Mouse (Mus musculus) heart, embryonic 15.5 days (tissue): ENCODE measurements around the gene Gm17428. TPM values are rescaled to one million over a fixed set of nuclear protein-coding genes. Genes with fewer than 3 reads are reported as not detected.
"Not testable (repeated sequence)": the region's sequence is repeated elsewhere in the genome, so short reads cannot be mapped to it uniquely, and the experiment has no call there.

ENCODE experiments used
- ATAC-seq: fragments of 200-750 bp; cut with Nextera tagmentation; replicated peaks from 2 replicates; pipeline ENCODE4 v1.8.0; 2017; ENCODE audit warnings: low read depth, moderate TSS enrichment; ENCODE audit not compliant: insufficient number of reproducible peaks, insufficient read depth, low FRiP score
- H3K27ac ChIP-seq: fragments of 300-500 bp; sonication (generic); 2 replicates; pipeline ENCODE4 v1.5.1; 2015; ENCODE audit warnings: mild to moderate bottlenecking, inconsistent platforms
- H3K27me3 ChIP-seq: fragments of 300-500 bp; sonication (generic); 2 replicates; pipeline ENCODE4 v1.6.1; 2015; ENCODE audit warnings: inconsistent platforms
- H3K36me3 ChIP-seq: fragments of 300-500 bp; sonication (generic); 2 replicates; pipeline ENCODE4 v1.6.1; 2015; ENCODE audit warnings: mild to moderate bottlenecking, inconsistent platforms
- H3K4me1 ChIP-seq: fragments of 300-500 bp; sonication (generic); replicated peaks from 2 replicates; pipeline ENCODE4 v1.6.1; 2015; ENCODE audit warnings: inconsistent platforms
- H3K4me2 ChIP-seq: fragments of 300-500 bp; sonication (generic); 2 replicates; pipeline ENCODE4 v1.6.1; 2015; ENCODE audit warnings: inconsistent platforms, mild to moderate bottlenecking, moderate library complexity
- H3K4me3 ChIP-seq: fragments of 300-500 bp; sonication (generic); 2 replicates; pipeline ENCODE4 v1.5.1; 2015; ENCODE audit warnings: mild to moderate bottlenecking, inconsistent platforms
- H3K9ac ChIP-seq: fragments of 300-500 bp; sonication (generic); 2 replicates; pipeline ENCODE4 v1.6.1; 2015; ENCODE audit warnings: mild to moderate bottlenecking, inconsistent platforms
- H3K9me3 ChIP-seq: fragments of 300-500 bp; sonication (generic); replicated peaks from 2 replicates; pipeline ENCODE4 v1.6.1; 2016; ENCODE audit warnings: inconsistent platforms
- WGBS: fragments of 180-500 bp; shearing (Covaris S2); methylation state at CpG from one replicate; pipeline ENCODE4 v1.1.7; 2015; ENCODE audit warnings: mixed read lengths; 5-methylcytosine and 5-hydroxymethylcytosine counted together
- polyA plus RNA-seq: library from polyadenylated mRNA; unstranded; fragments of >200 nt; fragmentation: Nextera tagmentation; extraction: Ambion mirVana; gene quantifications from 2 replicates; pipeline ENCODE4 v1.2.1, GENCODE M21; 2015

Gene Gm17428
- polyA plus RNA-seq, 1 experiment from 2014 or later: not detected

DNA sequence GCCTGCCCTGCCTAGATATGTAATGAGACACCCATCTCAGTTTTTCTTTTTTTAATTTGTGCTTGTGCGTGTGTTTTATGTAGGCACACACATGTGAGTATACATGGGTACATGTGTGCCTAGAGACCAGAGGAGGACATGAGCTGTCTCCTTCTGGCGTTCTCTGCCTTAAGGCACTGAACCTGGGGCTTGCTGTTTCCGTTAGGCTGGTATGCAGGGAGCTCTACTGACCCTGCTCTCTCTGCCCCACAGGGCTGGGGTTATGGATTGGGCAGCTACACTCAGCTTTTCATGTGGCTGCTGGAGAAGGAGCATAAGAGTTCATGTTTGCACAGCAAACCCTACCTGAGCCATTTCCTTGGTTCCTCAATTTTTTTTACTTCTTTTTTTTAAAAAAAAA lies 22.3 kb upstream of the Gm17428 start:
- ATAC-seq: no peak
- Histone ChIP-seq H3K9me3 (no peaks in the 10 kb centered on the region), H3K36me3 (peaks cover 64% of the 10 kb centered on the region), H3K4me3 (no peak overlapping the region), H3K27ac (no peak overlapping the region), H3K4me1 (peaks cover 22% of the 10 kb centered on the region; the same call in 1 of the 2 replicates), H3K27me3 (no peaks in the 10 kb centered on the region), H3K4me2 (no peak overlapping the region), H3K9ac (no peak overlapping the region)
- WGBS: 63% methylated on average over 3 of the region's 3 CpGs

DNA sequence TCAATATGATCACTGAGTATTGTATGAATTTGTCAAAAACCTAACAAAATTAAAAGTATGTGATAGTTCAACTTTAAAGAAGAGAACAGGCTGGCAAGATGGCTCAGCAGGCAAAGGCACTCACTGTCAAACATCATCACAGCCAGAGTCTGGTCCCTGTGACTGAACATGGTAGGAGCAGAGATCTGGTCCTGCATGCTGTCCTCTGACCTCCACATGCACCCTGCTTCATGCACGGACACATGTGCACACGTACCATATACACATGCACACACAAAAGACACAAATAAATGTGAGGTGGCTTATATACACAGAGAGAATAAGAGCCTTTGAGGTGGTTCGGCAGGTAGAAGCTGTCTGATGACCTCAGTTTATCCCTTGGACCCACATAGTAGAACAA lies 21.3 kb upstream of the Gm17428 start:
- H3K9ac ChIP-seq: no peak overlapping the region
- ATAC-seq: no peak
- 55% methylated on average over 3 of the region's 3 CpGs for WGBS
- no peak overlapping the region for H3K4me3 ChIP-seq
- no peaks in the 10 kb centered on the region for H3K9me3 ChIP-seq
- H3K27me3 ChIP-seq: no peaks in the 10 kb centered on the region
- 0 out of 2 replicates have a peak overlapping the region, but pooled peaks have one; percentile 31 for H3K27ac ChIP-seq
- H3K4me2 ChIP-seq: no peak overlapping the region
- H3K4me1 ChIP-seq: peaks cover 23% of the 10 kb centered on the region
- H3K36me3 ChIP-seq: peaks cover 58% of the 10 kb centered on the region

DNA sequence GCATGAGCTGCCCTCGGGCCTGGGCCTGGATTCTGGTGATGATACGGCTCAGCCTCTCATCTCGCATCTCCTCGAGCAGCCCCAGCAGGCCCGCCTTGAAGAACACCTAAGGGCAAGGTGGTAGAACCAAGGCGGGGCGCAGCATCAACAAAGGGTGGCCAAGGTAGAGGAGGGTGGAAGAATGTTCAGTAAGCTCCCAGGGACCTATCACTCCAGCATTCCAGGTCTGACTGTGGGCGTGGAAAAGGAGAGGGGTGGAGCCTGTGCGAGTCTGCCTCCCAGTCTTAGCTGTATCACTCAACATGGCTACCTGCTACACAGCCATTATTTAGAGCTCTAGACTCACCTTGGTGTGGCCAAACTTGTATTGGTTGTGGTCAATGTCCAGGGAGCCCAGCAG lies 20.2 kb upstream of the Gm17428 start:
- 0 out of 2 replicates have a peak, but pooled peaks have one; percentile 17 for ATAC-seq
- H3K9ac ChIP-seq: 0 out of 2 replicates have a peak overlapping the region, but pooled peaks have one; percentile 28
- WGBS: 60% methylated on average over 9 of the region's 9 CpGs

DNA sequence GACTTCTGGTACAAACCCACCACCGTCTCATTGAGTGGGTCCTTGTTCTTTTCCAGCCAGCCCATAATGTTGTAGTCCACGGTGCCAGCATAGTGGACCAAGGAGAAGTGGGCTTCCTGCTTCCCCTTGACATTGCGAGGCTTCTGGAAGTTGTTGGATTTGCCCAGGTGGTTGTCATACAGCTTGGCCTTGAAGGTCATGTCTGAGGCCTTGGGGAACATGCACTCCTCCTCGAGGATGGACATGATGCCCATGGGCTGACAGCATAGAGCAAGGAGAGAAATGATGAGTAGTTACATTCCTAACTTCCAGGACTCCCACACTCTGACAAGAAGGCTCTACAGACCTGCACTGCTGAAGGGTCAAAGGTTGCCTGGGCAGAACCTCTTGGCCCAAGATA lies 18.2 kb upstream of the Gm17428 start:
- 62% methylated on average over 4 of the region's 4 CpGs for WGBS
- Histone ChIP-seq H3K4me1 (peaks cover 40% of the 10 kb centered on the region), H3K4me2 (peak overlapping the region; percentile 37), H3K27ac (peak overlapping the region; percentile 35), H3K27me3 (no peaks in the 10 kb centered on the region), H3K9me3 (no peaks in the 10 kb centered on the region), H3K36me3 (peaks cover 31% of the 10 kb centered on the region; the same call in 1 of the 2 replicates), H3K9ac (peak overlapping the region; percentile 31; the same call in 1 of the 2 replicates), H3K4me3 (peak overlapping the region; percentile 24)
- no peak for ATAC-seq

More for the DNA sequence above, 20.2 kb upstream of the Gm17428 start:
- Histone ChIP-seq H3K27ac (peak overlapping the region; percentile 43; the same call in 1 of the 2 replicates), H3K9me3 (no peaks in the 10 kb centered on the region), H3K4me3 (peak overlapping the region; percentile 19), H3K4me1 (peaks cover 34% of the 10 kb centered on the region), H3K36me3 (peaks cover 48% of the 10 kb centered on the region), H3K27me3 (no peaks in the 10 kb centered on the region), H3K4me2 (peak overlapping the region; percentile 37)

DNA sequence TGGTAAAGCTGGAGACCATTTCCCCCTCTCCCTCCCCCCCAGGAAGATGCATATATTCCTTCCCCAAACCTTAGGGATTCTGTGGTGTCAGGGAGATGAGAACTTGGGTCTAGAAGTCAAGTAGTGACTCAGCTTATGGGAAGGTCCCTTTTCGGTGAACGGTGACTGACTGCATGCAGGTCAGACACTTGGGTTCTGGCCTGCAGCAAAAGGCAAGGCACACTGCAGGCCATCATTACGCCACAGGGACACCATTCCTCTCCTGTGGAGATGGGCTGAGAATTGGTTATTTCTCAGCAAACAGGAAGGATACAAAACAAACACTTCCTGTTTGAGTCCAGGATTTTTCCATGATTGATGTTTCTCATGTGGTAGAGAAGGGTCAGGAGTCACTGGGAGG lies 17.5 kb upstream of the Gm17428 start:
- H3K9ac ChIP-seq: peak overlapping the region; percentile 7; the same call in 1 of the 2 replicates
- H3K36me3 ChIP-seq: peaks cover 24% of the 10 kb centered on the region; the same call in 1 of the 2 replicates
- no peak for ATAC-seq
- H3K4me3 ChIP-seq: peak overlapping the region; percentile 24
- H3K4me2 ChIP-seq: peak overlapping the region; percentile 56
- H3K9me3 ChIP-seq: no peaks in the 10 kb centered on the region
- H3K27me3 ChIP-seq: no peaks in the 10 kb centered on the region
- 70% methylated on average over 3 of the region's 3 CpGs for WGBS
- peak overlapping the region; percentile 7; the same call in 1 of the 2 replicates for H3K27ac ChIP-seq
- H3K4me1 ChIP-seq: peaks cover 45% of the 10 kb centered on the region

DNA sequence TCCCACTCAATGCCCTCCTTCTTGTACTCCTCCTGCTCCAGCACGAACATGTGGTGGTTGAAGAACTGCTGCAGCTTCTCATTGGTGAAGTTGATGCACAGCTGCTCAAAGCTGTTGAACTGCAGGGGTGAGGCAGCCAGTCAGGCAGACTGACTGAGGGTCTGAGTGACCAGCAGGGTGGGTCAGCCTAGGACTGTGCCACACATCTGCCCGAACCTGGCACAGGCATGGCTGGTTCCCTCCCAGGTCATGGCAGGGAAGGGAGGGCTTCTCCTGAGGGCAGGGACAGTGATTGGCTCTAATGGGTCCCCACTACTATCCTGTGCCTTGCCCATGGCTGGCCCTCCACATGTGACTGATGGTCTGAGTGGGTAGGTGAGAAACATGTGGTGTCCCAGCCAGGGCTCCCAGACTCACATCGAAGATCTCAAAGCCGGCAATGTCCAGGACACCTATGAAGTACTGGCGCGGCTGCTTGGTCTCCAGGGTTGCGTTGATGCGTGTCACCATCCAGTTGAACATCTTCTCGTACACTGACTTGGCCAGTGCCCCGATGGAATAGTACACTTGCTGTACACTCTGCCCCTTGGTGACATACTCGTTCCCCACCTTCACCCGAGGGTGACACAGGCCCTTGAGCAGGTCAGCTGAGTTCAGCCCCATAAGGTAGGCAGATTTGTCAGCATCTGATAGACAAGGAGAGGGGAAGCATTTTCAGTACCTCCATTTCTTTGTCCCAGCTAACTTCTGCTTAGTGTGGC lies 16.7 kb upstream of the Gm17428 start:
- not testable (repeated sequence) for H3K9me3 ChIP-seq, ATAC-seq, H3K27ac ChIP-seq, H3K27me3 ChIP-seq
- H3K36me3 ChIP-seq: peaks cover 20% of the 10 kb centered on the region; the same call in 1 of the 2 replicates
- peak overlapping the region; percentile 51 for H3K4me3 ChIP-seq
- peaks cover 45% of the 10 kb centered on the region for H3K4me1 ChIP-seq
- WGBS: 66% methylated on average over 12 of the region's 12 CpGs
- H3K4me2 ChIP-seq: peak overlapping the region; percentile 56
- 0 out of 2 replicates have a peak overlapping the region, but pooled peaks have one; percentile 35 for H3K9ac ChIP-seq

DNA sequence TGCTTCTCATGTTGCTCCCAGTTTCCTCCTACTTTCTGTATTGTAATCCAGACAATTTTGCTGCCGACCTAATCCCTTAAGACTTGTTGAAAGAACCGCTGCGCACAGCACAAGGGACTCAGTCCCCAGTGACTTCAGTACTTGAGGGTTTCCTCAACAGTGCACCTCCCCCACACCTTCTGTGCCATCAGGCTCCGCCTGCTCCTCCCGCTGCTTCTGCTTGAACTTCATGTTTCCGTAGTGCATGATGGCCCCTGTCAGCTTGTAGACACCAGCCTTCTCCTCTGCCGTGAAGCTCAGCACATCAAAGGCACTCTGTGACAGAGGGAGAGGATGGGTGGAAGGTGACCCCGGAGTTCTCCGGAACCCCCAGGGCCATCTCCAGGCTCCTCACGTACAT lies 16.0 kb upstream of the Gm17428 start:
- Histone ChIP-seq H3K36me3 (peaks cover 15% of the 10 kb centered on the region; the same call in 1 of the 2 replicates), H3K27ac (peak overlapping the region; percentile 67), H3K4me2 (peak overlapping the region; percentile 56), H3K9ac (peak overlapping the region; percentile 35), H3K27me3 (no peaks in the 10 kb centered on the region), H3K4me1 (peaks cover 45% of the 10 kb centered on the region), H3K9me3 (no peaks in the 10 kb centered on the region), H3K4me3 (peak overlapping the region; percentile 51)
- ATAC-seq: no peak
- WGBS: 43% methylated on average over 10 of the region's 10 CpGs

DNA sequence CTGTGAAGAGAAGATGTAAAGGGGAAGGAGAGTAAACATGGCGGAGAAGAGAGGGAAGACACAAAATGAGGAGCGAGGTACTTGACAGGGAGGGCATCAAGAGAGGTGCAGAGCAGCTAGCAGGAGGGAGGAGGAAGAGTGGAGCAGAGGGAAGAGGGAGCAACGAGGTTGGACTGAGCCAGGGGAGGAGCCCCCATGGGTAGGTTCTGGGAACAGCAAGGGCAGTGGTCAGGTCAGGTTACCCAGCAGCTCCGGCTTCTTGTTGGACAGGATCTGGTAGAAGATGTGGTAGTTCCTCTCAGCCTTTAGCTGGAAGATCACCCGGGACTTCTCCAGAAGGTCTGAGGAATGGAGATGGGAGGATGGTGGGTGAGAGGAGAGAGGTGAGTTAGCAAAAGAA lies 15.2 kb upstream of the Gm17428 start:
- peak overlapping the region; percentile 35 for H3K9ac ChIP-seq
- peaks cover 11% of the 10 kb centered on the region; the same call in 1 of the 2 replicates for H3K36me3 ChIP-seq
- H3K27me3 ChIP-seq: no peaks in the 10 kb centered on the region
- 48% methylated on average over 5 of the region's 5 CpGs for WGBS
- peak overlapping the region; percentile 51 for H3K4me3 ChIP-seq
- H3K4me2 ChIP-seq: peak overlapping the region; percentile 56
- ATAC-seq: no peak
- H3K9me3 ChIP-seq: no peaks in the 10 kb centered on the region
- peak overlapping the region; percentile 67 for H3K27ac ChIP-seq
- peaks cover 43% of the 10 kb centered on the region for H3K4me1 ChIP-seq

DNA sequence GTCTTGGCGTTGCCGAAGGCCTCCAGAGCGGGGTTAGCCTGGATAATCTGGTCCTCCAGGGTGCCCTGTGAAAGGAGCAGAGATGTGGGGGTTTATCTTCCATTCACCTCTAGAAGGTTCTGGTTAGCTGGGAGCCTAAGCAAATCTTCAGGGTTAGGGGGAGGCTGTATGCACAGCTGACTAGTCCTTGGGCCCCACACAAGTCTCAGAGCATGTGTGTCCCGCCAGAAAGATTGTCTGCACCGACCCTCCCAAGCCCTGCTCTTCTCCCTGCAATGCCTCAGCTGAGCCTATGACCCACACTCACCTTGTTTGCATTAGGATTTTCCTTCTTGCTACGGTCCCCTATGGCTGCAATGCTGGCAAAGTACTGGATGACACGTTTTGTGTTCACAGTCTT lies 14.0 kb upstream of the Gm17428 start:
- H3K4me3 ChIP-seq: peak overlapping the region; percentile 51
- H3K9ac ChIP-seq: peak overlapping the region; percentile 46
- peaks cover 3% of the 10 kb centered on the region; the same call in 1 of the 2 replicates for H3K36me3 ChIP-seq
- H3K4me2 ChIP-seq: peak overlapping the region; percentile 56
- ATAC-seq: no peak
- no peaks in the 10 kb centered on the region for H3K9me3 ChIP-seq
- WGBS: 58% methylated on average over 7 of the region's 7 CpGs
- H3K4me1 ChIP-seq: peaks cover 46% of the 10 kb centered on the region
- no peaks in the 10 kb centered on the region for H3K27me3 ChIP-seq
- peak overlapping the region; percentile 67 for H3K27ac ChIP-seq

DNA sequence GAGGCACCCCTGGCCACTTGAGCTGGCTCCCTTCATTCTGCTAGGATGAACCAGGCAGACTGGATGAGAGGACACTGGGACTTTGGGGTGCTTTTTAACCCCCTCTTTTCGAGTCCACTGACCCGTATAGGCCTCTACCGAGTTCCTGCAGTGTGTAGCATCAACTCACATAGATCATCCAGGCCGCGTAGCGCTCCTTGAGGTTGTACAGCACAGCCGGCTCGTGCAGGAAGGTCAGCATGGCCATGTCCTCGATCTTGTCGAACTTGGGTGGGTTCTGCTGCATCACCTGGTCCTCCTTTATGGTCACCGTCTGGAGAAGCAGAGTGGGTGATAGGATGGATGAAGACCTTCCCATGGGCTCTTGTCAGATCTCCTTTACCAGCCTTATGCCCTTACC lies 13.0 kb upstream of the Gm17428 start:
- Histone ChIP-seq H3K4me2 (peak overlapping the region; percentile 56), H3K9ac (peak overlapping the region; percentile 46), H3K27me3 (no peaks in the 10 kb centered on the region), H3K4me3 (peak overlapping the region; percentile 51), H3K27ac (peak overlapping the region; percentile 90), H3K36me3 (no peaks in the 10 kb centered on the region; the same call in 1 of the 2 replicates), H3K4me1 (peaks cover 50% of the 10 kb centered on the region), H3K9me3 (no peaks in the 10 kb centered on the region)
- no peak for ATAC-seq
- WGBS: 59% methylated on average over 11 of the region's 11 CpGs

DNA sequence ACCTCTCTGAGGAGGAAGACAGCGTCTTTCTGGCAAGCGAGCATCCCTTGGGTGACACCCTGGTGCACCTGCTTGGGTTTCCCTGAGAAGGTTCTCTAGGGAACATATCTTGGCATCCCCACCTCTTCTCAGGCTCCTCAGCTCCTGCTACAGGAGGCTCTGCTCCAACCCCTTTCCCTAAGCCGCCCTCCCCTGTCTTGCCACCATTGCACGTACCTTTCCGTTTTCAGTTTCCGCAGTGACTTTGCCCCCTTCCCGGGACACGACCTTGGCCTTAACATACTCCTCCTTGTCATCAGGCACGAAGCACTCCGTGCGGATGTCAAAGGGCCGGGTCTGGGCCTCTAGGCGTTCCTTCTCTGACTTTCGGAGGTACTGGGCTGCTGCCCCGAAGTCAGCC lies 11.7 kb upstream of the Gm17428 start:
- Histone ChIP-seq H3K9ac (peak overlapping the region; percentile 46), H3K27me3 (no peaks in the 10 kb centered on the region), H3K9me3 (no peaks in the 10 kb centered on the region), H3K4me1 (peaks cover 48% of the 10 kb centered on the region), H3K4me3 (peak overlapping the region; percentile 51), H3K4me2 (peak overlapping the region; percentile 56), H3K36me3 (no peaks in the 10 kb centered on the region; the same call in 1 of the 2 replicates), H3K27ac (peak overlapping the region; percentile 90)
- WGBS: 40% methylated on average over 15 of the region's 15 CpGs
- ATAC-seq: no peak
